Mouse (Mus musculus): ENCODE results near the gene Nmu. TPM values are rescaled to one million over a fixed set of nuclear protein-coding genes. Genes with fewer than 3 reads are reported as not detected.

Gene Nmu
- not detected in 2 replicates for polyA plus RNA-seq (2015; fragmentation: Nextera tagmentation; extraction: Ambion mirVana)

DNA sequence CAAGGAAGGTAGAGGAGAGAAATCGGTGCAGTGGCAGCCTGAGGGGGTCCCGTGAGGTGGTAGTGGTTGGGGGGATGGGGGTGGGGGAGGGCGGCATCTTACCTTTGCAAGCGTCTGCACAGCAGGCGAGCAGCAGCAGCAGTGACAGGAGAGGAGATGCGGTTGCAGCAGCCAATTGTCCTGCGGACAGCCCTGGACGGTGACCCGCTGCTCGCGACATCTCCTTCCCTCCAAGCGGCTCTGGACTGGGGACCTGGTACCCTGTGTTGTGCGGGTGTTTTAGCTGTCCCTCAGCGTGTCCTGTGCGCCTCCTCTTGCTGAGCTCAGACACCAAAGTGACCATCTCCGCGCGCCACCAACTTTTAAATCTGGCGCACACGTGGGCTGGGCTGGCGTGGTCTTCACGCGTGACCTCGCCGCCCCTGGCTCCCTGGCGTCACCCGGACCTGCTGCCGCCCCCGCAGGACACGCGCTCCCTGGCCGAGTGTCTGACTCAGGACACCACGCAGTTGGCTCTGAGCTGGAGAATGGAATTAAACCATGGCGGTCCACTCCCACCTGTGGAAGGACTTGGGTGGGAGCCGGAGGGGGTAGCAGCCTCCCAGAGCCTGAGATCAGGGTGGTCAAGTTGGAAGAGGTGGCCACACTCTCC lies at the start of gene Nmu:
TSS of gene Nmu (minus strand) at position 336 of the 652 bp plus-strand sequence.
- 0 out of 2 replicates have a peak, but pooled peaks cover 14% of the 10 kb centered on the region for H3K27me3 ChIP-seq (ENCODE audit: insufficient read depth, low read length)
- peak within 1 kb of the TSS; percentile 23 for H3K4me3 ChIP-seq (replicated peaks; ENCODE audit: low read depth, low read length)
- peaks cover 15% of the 10 kb centered on the region for H3K4me1 ChIP-seq (replicated peaks; ENCODE audit: insufficient read depth, low read length)
- H3K4me2 ChIP-seq (ENCODE audit: low read length), result peak within 1 kb of the TSS; percentile 59
- WGBS, result 3% methylated on average over 35 of the region's 35 CpGs
- no peak for TF ChIP-seq CTCF (IDR thresholded peaks at IDR 0.05; ENCODE audit: low read depth)
- DNase-seq (ENCODE audit: low spot score), result peak; percentile 21
- 0 out of 2 replicates have a peak, but pooled peaks have one; percentile 40 for ATAC-seq (replicated peaks; ENCODE audit: low FRiP score, low read depth)
- H3K36me3 ChIP-seq (ENCODE audit: insufficient read depth, low read length), result no peaks in the 10 kb centered on the region
- H3K9ac ChIP-seq (ENCODE audit: low read depth, low read length), result 0 out of 2 replicates have a peak within 1 kb of the TSS, but pooled peaks have one; percentile 24
- H3K9me3 ChIP-seq (replicated peaks; ENCODE audit: low read length), result no peaks in the 10 kb centered on the region
- H3K27ac ChIP-seq, result no peak within 1 kb of the TSS

DNA sequence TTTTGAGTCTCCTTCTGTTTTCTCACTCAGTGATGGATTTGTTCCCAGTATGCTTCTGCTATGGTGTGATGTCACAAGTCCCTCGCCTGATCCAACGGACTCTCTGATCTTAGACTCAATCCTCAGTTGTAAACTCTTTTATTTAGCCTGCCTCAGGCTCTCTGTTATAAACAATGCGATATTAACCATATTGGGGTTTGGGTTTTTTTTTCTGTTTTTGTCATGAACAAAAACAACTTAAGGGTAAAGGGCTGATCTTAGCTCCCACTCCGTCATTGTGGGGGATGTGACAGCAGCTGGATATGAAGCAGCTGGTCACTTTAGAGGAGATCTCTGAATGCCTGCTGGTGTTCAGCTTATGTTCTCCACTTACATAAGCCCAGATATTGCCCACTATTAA lies 48.1 kb upstream of the Nmu start:
- Histone ChIP-seq H3K36me3 (ENCODE audit: insufficient read depth, low read length) (no peaks in the 10 kb centered on the region), H3K27me3 (ENCODE audit: insufficient read depth, low read length) (no peaks in the 10 kb centered on the region), H3K4me3 (replicated peaks; ENCODE audit: low read depth, low read length) (no peak overlapping the region), H3K4me2 (ENCODE audit: low read length) (no peak overlapping the region), H3K4me1 (replicated peaks; ENCODE audit: insufficient read depth, low read length) (no peaks in the 10 kb centered on the region), H3K9ac (ENCODE audit: low read depth, low read length) (no peak overlapping the region), H3K9me3 (replicated peaks; ENCODE audit: low read length) (no peaks in the 10 kb centered on the region), H3K27ac (no peak overlapping the region)
- ATAC-seq (replicated peaks; ENCODE audit: low FRiP score, low read depth) (no peak), DNase-seq (ENCODE audit: low spot score) (peak; percentile 38)
- WGBS, result 50% methylated on average over 4 of the region's 4 CpGs
- no peak for TF ChIP-seq CTCF (IDR thresholded peaks at IDR 0.05; ENCODE audit: low read depth)

DNA sequence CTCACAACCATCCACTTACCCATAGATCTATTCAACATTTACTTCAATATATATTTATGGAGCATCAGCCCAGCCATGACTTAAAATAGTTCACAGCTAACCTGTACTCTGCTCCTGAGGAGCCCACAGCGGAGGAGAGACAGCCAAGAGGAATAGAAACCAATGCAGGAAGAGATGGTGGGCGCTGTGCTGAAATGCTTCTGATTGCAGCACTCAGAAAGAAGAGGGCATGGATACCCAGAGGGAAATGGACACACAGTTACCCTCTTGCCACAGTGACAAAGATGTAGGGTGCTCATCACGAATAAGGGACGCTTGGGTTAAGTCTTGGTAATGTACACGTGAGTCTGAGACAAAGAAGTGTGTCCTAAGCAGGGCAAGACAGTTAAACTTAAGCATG lies 30.8 kb upstream of the Nmu start:
- WGBS, result 88% methylated on average over 5 of the region's 5 CpGs
- H3K27ac ChIP-seq, result no peak overlapping the region
- TF ChIP-seq CTCF (IDR thresholded peaks at IDR 0.05; ENCODE audit: low read depth), result no peak
- no peaks in the 10 kb centered on the region for H3K27me3 ChIP-seq (ENCODE audit: insufficient read depth, low read length)
- ATAC-seq (replicated peaks; ENCODE audit: low FRiP score, low read depth) (no peak), DNase-seq (ENCODE audit: low spot score) (no peak)
- no peaks in the 10 kb centered on the region for H3K4me1 ChIP-seq (replicated peaks; ENCODE audit: insufficient read depth, low read length)
- H3K9ac ChIP-seq (ENCODE audit: low read depth, low read length), result no peak overlapping the region
- no peaks in the 10 kb centered on the region for H3K9me3 ChIP-seq (replicated peaks; ENCODE audit: low read length)
- no peak overlapping the region for H3K4me2 ChIP-seq (ENCODE audit: low read length)
- H3K36me3 ChIP-seq (ENCODE audit: insufficient read depth, low read length), result no peaks in the 10 kb centered on the region
- H3K4me3 ChIP-seq (replicated peaks; ENCODE audit: low read depth, low read length), result no peak overlapping the region

GRCm38 (mm10) chr5:76389041-76389795 lies 25.6 kb upstream of the Nmu start:
- no peak overlapping the region for H3K9ac ChIP-seq (ENCODE audit: low read depth, low read length)
- WGBS, result 87% methylated on average over 10 of the region's 10 CpGs
- no peak overlapping the region for H3K27ac ChIP-seq
- no peaks in the 10 kb centered on the region for H3K27me3 ChIP-seq (ENCODE audit: insufficient read depth, low read length)
- H3K9me3 ChIP-seq (replicated peaks; ENCODE audit: low read length), result no peaks in the 10 kb centered on the region
- H3K4me3 ChIP-seq (replicated peaks; ENCODE audit: low read depth, low read length), result no peak overlapping the region
- H3K36me3 ChIP-seq (ENCODE audit: insufficient read depth, low read length), result no peaks in the 10 kb centered on the region
- H3K4me2 ChIP-seq (ENCODE audit: low read length), result no peak overlapping the region
- TF ChIP-seq CTCF (IDR thresholded peaks at IDR 0.05; ENCODE audit: low read depth), result no peak
- DNase-seq (ENCODE audit: low spot score) (no peak), ATAC-seq (replicated peaks; ENCODE audit: low FRiP score, low read depth) (no peak)
- H3K4me1 ChIP-seq (replicated peaks; ENCODE audit: insufficient read depth, low read length), result no peaks in the 10 kb centered on the region

DNA sequence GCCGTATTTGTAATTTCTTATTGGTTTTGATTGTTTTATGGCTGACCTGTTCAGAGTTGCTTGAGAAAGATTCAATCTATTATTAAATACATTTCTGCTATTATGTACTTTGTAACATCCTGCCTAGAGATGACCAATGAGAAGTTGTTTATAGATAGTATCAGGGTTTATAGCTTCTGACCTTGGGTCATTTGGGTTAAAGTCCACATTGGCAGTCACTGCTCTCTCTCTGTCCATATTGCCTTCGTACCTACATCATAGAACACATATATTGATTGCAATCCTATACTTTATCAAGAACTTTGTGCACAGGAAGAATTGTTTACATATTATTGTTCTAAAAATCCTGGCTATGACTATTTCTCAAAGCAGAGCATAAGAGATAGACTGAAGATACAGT lies 24.9 kb upstream of the Nmu start:
- H3K9me3 ChIP-seq (replicated peaks; ENCODE audit: low read length), result no peaks in the 10 kb centered on the region
- ATAC-seq (replicated peaks; ENCODE audit: low FRiP score, low read depth) (no peak), DNase-seq (ENCODE audit: low spot score) (no peak)
- no peaks in the 10 kb centered on the region for H3K27me3 ChIP-seq (ENCODE audit: insufficient read depth, low read length)
- no peak overlapping the region for H3K27ac ChIP-seq
- no peak overlapping the region for H3K9ac ChIP-seq (ENCODE audit: low read depth, low read length)
- no peak overlapping the region for H3K4me3 ChIP-seq (replicated peaks; ENCODE audit: low read depth, low read length)
- no peak overlapping the region for H3K4me2 ChIP-seq (ENCODE audit: low read length)
- no peaks in the 10 kb centered on the region for H3K36me3 ChIP-seq (ENCODE audit: insufficient read depth, low read length)
- 88% methylated on average over 2 of the region's 2 CpGs for WGBS
- TF ChIP-seq CTCF (IDR thresholded peaks at IDR 0.05; ENCODE audit: low read depth), result no peak
- H3K4me1 ChIP-seq (replicated peaks; ENCODE audit: insufficient read depth, low read length), result no peaks in the 10 kb centered on the region

DNA sequence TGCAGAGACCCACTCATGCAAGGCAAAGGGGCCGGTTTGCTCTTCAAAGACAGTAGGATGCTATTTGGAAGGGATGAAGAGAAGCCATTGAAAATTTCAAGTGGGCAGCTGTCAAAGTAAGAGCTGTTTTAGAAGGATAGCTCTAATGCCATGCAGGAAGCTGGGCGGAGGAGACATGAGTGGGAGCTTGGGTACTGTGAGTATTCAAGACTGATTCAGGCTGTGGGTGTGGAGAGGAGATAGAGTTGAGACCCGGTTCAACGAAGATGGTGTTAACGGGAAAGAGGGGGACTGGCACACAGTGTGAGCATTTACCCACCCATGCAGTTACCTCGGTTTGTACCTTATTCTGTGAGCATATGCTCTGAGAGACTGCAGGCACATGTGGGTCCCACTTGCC lies 20.1 kb upstream of the Nmu start:
- Histone ChIP-seq H3K4me2 (ENCODE audit: low read length) (no peak overlapping the region), H3K27me3 (ENCODE audit: insufficient read depth, low read length) (no peaks in the 10 kb centered on the region), H3K27ac (no peak overlapping the region), H3K9ac (ENCODE audit: low read depth, low read length) (no peak overlapping the region), H3K9me3 (replicated peaks; ENCODE audit: low read length) (no peaks in the 10 kb centered on the region), H3K4me3 (replicated peaks; ENCODE audit: low read depth, low read length) (no peak overlapping the region), H3K36me3 (ENCODE audit: insufficient read depth, low read length) (no peaks in the 10 kb centered on the region), H3K4me1 (replicated peaks; ENCODE audit: insufficient read depth, low read length) (no peaks in the 10 kb centered on the region)
- WGBS, result 51% methylated on average over 6 of the region's 6 CpGs
- DNase-seq (ENCODE audit: low spot score) (peak; percentile 12), ATAC-seq (replicated peaks; ENCODE audit: low FRiP score, low read depth) (no peak)
- no peak for TF ChIP-seq CTCF (IDR thresholded peaks at IDR 0.05; ENCODE audit: low read depth)

Data from kidney, postnatal 0 days (tissue).